Mouse (Mus musculus) embryo, embryonic 10 days (tissue): ENCODE data around the gene Cdh15.

Experiments
- DNase-seq: peaks from one replicate; pipeline ENCODE4 v3.0.0-alpha.2; 2015; ENCODE audit warnings: low spot score

Gene Cdh15

GRCm38 (mm10) chr8:122836696-122837095 lies 11.1 kb upstream of the Cdh15 start:
- no peak for DNase-seq

GRCm38 (mm10) chr8:122844161-122844560 lies 3.6 kb upstream of the Cdh15 start:
- DNase-seq: no peak

- no peak for DNase-seq
These were observed 2.1 kb upstream of the Cdh15 start for GRCm38 (mm10) chr8:122845662-122846061.

GRCm38 (mm10) chr8:122849152-122849910 lies 1.6 kb downstream of the Cdh15 start:
- DNase-seq: no peak

GRCm38 (mm10) chr8:122850641-122851240 lies 3.0 kb downstream of the Cdh15 start:
- no peak for DNase-seq

GRCm38 (mm10) chr8:122851692-122852545 lies 4.2 kb downstream of the Cdh15 start:
- no peak for DNase-seq

GRCm38 (mm10) chr8:122852546-122852905 lies 4.8 kb downstream of the Cdh15 start:
- DNase-seq: no peak

- peak; percentile 76 for DNase-seq
These were observed 5.6 kb downstream of the Cdh15 start for GRCm38 (mm10) chr8:122853340-122853771.

- no peak for DNase-seq
These were observed 6.6 kb downstream of the Cdh15 start for GRCm38 (mm10) chr8:122854388-122854787.

GRCm38 (mm10) chr8:122855123-122855522 lies 7.4 kb downstream of the Cdh15 start:
- DNase-seq: no peak

GRCm38 (mm10) chr8:122856288-122856687 lies 8.5 kb downstream of the Cdh15 start:
- DNase-seq: no peak

GRCm38 (mm10) chr8:122859843-122860242 lies 12.1 kb downstream of the Cdh15 start:
- DNase-seq: no peak

- DNase-seq: no peak
These were observed 17.0 kb downstream of the Cdh15 start for GRCm38 (mm10) chr8:122864719-122865129.

- peak; percentile 64 for DNase-seq
These were observed 17.7 kb downstream of the Cdh15 start for GRCm38 (mm10) chr8:122865441-122865840.

- DNase-seq: no peak
These were observed 18.5 kb downstream of the Cdh15 start for GRCm38 (mm10) chr8:122866231-122866630.

GRCm38 (mm10) chr8:122867982-122868381 lies 20.2 kb downstream of the Cdh15 start:
- no peak for DNase-seq

GRCm38 (mm10) chr8:122870377-122870863 lies 22.7 kb downstream of the Cdh15 start:
- peak; percentile 54 for DNase-seq

GRCm38 (mm10) chr8:122871663-122872062 lies 23.9 kb downstream of the Cdh15 start:
- DNase-seq: no peak

- DNase-seq: no peak
These were observed 25.4 kb downstream of the Cdh15 start for GRCm38 (mm10) chr8:122873171-122873570.

- DNase-seq: peak; percentile 65
These were observed 27.4 kb downstream of the Cdh15 start for GRCm38 (mm10) chr8:122875186-122875585.

- DNase-seq: no peak
These were observed 30.5 kb downstream of the Cdh15 start for GRCm38 (mm10) chr8:122878231-122878630.

- no peak for DNase-seq
These were observed 32.5 kb downstream of the Cdh15 start for GRCm38 (mm10) chr8:122880302-122880701.

- no peak for DNase-seq
These were observed 35.9 kb downstream of the Cdh15 start for GRCm38 (mm10) chr8:122883671-122884070.
